Mouse (Mus musculus): ENCODE measurements around the gene Grifin. TPM values are rescaled to one million over a fixed set of nuclear protein-coding genes. Genes with fewer than 3 reads are reported as not detected.

The Grifin gene
- total RNA-seq, 2 experiments from 2014 or later, result not detected

Other genes with a start within 250 kb of the Grifin start
- 10 to 100 TPM in 1 of 2 experiments, 1 to 10 TPM in 1; 9.6 to 10.6 TPM for gene Mad1l1, start 243.5 kb downstream of the Grifin start, total RNA-seq (2021)
- 10 to 100 TPM in 1 of 2 experiments, 1 to 10 TPM in 1; 8.9 to 10.2 TPM for gene Nudt1, start 243.4 kb downstream of the Grifin start, total RNA-seq (2021)
- gene Mrm2, start 233.2 kb downstream of the Grifin start, total RNA-seq (2021), result 10 to 100 TPM; 10.5 to 11.0 TPM
- 10 to 100 TPM; 14.0 to 19.6 TPM for gene Snx8, start 175.8 kb downstream of the Grifin start, total RNA-seq (2021)
- 10 to 100 TPM; 89.8 to 97.7 TPM for gene Eif3b, start 145.7 kb downstream of the Grifin start, total RNA-seq (2021)
- gene Gm4869, start 119.4 kb downstream of the Grifin start, total RNA-seq (2021), result not detected
- gene Chst12, start 59.5 kb downstream of the Grifin start, total RNA-seq (2021), result 1 to 10 TPM; 5.5 to 6.7 TPM
- 1 to 10 TPM; 7.2 to 9.1 TPM for gene Lfng, start 42.2 kb upstream of the Grifin start, total RNA-seq (2021)
- gene Ttyh3, start 84.0 kb upstream of the Grifin start, total RNA-seq (2021), result 10 to 100 TPM; 13.4 to 14.7 TPM
- gene Iqce, start 137.3 kb upstream of the Grifin start, total RNA-seq (2021), result 1 to 10 TPM; 8.9 to 9.8 TPM
- 10 to 100 TPM in 1 of 2 experiments, 1 to 10 TPM in 1; 8.3 to 10.4 TPM for gene Brat1, start 139.9 kb upstream of the Grifin start, total RNA-seq (2021)
- under 1 TPM; 0.46 to 0.72 TPM for gene Amz1, start 159.1 kb upstream of the Grifin start, total RNA-seq (2021)